Mouse (Mus musculus) embryo, embryonic 10 days (tissue): ENCODE measurements around the gene Foxk1.

Experiments used
- DNase-seq: peaks from one replicate; pipeline ENCODE4 v3.0.0-alpha.2; 2015; ENCODE audit warnings: low spot score

The Foxk1 gene

GRCm38 (mm10) chr5:142478829-142479435, 77.6 kb downstream of the Foxk1 start:
- DNase-seq, result peak; percentile 94

GRCm38 (mm10) chr5:142482512-142482911, 81.2 kb downstream of the Foxk1 start:
- DNase-seq, result no peak

DNA sequence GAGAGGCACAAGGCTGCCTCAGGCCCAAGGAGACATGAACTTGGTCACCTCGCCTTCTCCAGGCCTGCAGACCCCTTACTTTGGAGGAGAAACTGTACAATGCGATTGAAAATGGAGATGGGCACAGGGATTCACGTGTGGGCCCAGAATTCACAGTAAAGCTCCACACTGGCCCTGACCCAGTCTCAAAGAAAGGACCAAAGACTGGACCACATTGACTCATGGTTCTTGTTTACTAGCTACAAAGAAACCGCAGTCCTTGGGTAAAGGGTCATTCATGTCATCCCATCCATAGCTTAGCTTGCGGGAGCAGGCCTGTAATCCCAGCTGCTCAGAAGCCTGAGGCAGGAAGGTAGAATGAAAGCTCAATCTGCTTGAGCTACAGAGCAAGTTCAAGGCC, 82.3 kb downstream of the Foxk1 start:
- no peak for DNase-seq

DNA sequence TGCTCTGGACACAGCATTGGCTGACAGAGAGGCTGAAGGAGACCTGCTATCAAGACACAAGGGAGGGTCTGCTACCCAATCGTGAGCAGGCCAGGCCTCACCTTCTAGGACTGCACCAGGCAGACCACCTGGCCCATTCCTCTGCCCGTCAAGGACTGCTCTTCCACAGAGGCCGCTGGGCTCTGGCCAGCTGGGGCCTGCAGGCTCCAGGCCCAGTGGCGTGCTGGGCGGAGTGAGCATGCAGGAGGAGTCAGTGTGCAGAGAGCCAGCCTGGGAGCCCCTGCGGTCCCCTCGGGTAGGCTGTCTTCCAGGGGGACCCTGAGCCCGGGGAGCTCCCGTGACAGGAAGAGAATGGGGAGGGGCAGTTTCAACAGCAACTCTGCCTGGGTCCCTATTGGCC, 85.4 kb downstream of the Foxk1 start:
- no peak for DNase-seq

DNA sequence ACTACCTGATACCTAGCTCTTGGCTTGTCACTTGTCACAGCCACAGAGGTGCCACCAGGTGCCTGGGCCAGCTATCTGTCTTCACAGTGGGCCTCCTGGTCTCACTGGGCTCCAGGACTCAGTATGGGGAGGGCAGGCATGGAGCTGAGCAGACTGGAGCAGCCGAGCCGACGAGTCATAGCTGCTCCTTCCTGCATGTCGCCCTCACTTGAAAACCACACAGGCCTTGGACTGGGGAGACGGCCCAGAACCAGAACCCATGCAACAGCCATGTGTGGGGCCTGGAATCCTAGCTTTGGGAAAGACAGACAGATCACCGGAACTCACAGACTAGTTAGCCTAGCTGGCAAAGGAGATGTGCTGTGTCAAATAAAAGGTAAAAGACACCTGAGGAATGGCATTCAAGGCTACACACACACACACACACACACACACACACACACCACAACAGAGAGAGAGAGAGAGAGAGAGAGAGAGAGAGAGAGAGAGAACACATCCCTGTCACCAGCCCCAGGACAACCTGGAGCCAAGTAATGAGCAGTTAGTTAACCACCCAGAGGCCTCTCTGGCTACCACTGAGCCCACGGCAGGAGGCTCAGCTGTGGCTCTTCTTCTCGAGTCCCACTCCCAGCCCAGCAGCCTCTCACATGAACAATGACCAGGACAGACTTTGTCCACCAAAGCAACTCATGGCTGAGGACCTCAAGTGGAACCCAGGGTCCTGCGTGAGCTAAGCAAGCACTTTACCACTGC, 88.8 kb downstream of the Foxk1 start:
- no peak for DNase-seq

GRCm38 (mm10) chr5:142493307-142493706, 92.0 kb downstream of the Foxk1 start:
- DNase-seq, result no peak

DNA sequence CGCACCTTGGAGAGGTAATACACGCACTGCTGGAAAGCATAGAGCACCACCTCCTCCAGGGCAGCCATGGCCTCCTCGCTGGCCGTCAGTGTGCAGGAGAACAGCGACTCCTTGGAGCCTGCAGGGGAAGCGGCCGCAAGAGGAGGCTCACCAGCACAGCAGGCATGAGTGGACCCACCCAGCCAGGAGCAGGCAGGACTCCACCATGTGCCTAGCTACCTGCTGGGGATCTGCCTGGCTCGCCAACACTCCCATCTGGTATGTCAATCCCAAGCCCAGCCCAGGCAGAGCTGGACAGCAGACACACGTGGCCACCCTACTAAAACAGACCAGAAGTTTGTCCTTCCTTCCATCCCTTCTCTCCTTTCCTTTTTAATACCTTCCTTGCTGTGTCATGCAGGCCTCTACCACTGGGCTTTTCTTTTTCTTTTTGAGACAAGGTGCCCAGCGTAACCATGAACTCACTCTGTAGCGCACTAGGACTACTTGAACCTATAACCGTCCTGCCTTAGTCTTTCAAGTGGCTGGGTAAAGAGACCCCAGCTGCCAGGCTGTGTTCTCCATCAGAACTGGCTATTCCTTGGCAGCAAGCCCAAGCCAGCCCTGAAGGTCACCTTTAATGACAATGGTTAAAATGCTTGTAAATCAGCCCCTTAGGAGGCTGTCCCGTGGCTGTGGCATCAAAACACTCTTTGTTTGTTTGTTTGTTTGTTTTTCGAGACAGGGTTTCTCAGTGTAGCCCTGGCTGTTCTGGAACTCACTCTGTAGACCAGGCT, 94.2 kb downstream of the Foxk1 start:
- no peak for DNase-seq

- peak; percentile 72 for DNase-seq
These were observed 97.7 kb downstream of the Foxk1 start for GRCm38 (mm10) chr5:142498964-142499363.

DNA sequence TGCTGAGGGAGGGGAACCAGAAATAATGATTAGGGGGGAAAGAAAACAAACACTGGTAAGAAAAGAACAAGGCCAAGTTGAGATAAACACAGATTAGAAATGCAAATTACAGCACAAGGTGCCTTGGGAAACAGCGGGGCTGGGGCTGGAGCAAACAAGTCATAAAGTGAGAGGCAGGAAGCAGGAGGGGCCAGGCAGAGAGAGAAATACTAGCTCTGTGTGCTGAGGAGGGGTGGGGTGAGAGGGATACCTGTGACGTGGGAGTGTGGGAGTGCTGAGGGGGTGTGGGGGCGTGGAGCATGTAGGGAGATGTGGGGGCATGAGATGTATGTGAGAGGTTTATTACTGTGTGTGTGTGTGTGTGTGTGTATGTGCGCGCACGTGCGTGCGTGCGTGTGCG, 99.6 kb downstream of the Foxk1 start:
- no peak for DNase-seq

- peak; percentile 92 for DNase-seq
These were observed 101.1 kb downstream of the Foxk1 start for GRCm38 (mm10) chr5:142502414-142502813.

- no peak for DNase-seq
These were observed 102.9 kb downstream of the Foxk1 start for GRCm38 (mm10) chr5:142504175-142504574.

DNA sequence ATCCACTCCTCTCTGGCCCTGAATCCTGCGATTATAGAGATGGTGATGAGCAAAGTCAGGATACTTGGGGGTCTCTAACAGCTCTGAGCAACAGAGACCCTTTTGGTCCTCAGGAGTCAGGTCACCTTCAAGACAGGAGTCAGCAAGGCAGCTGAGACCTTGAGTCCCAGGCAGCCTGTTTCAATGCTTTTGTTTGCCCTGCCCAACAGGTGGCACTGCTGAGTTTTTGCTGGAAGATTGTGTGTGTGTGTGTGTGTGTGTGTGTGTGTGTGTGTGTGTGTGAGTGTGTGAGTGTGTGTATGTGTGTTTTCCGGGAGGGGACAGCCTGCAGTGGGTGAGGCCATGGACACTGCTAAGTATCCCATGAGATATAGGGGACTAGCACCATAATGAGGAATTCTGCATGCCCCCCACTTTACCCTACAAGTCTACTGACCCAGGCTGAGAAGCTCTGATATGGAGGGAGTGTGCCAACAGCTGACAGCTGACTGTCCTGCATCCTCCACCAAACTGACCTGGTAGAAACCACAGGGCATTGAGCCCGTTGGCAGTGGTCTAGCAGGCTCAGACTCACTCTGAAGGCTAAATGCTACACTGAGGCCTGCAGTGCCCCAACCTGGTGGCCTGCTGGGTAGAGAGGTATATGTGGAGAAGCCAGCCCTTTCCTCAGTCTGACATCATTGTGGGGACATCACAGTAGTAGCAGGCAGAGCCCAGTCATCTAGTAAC, 104.6 kb downstream of the Foxk1 start:
- no peak for DNase-seq

DNA sequence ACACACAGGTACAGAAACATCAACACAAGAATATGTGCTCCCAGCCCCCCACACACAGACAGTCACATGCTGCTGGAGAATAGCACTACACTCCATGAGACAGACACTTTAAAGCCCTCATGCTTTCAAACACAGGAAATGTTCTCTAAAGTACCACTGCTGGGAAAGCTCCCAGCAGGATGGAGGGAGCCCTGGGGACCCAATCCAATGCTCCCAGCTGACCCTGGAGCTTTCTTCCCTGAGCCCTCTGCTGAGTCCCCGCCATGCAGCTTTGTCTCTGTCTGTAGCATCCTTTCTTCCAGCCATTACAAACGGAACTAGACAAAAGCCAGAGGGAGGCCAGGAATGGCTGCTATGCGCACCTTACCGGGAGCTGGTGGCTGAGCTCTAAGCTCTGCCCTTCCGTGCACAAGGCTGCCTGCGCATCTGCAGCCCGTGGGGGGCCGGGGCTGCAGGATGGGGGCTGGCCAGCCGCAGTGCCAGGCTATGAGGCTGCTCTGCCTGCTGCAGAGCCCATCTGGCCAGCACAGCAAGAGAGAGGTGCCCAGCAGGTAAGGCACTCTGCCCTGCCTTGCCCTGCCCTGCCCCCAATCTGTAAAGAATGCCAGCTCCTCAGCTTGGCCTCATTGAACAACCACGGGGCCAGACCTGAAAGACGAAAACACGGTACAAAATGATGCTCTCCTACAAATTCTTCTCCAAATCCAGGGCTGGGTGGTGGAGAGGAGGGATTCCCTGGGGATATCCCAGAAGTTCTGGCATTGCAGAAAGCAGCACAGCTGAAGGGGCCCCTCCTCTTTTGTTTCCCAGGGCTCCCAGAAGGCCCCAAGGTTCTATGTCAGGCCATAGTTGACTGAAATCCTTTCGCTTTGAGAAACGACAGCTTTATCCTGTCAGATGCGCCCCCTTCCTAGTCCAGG, 108.1 kb downstream of the Foxk1 start:
- no peak for DNase-seq

- no peak for DNase-seq
These were observed 108.7 kb downstream of the Foxk1 start for GRCm38 (mm10) chr5:142510061-142510414.
